Mouse (Mus musculus) cerebellum, postnatal 14 days (tissue): Measurements from ENCODE around the gene Stim1.
A peak's percentile ranks its signal among the peaks of the same experiment; 100 is the strongest.

Source experiments
- DNase-seq, 2 experiments: peaks; one replicate each; pipeline ENCODE4 v3.0.0; 2021; ENCODE audit warnings: mixed read lengths in 2 of 2

Stim1 gene

GRCm38 (mm10) chr7:102267601-102268394 lies at the start of gene Stim1:
Stim1 (plus strand) TSS chr7:102267806.
- peak in 1 of 2 experiments; percentile 59 for DNase-seq

- no peak for DNase-seq
These were observed 45.7 kb upstream of the Stim1 start for GRCm38 (mm10) chr7:102221899-102222298.

- peak; percentile 61 to 71 for DNase-seq
These were observed 45.3 kb upstream of the Stim1 start for GRCm38 (mm10) chr7:102222336-102222735.

GRCm38 (mm10) chr7:102222830-102223556 lies 44.6 kb upstream of the Stim1 start:
- peak; percentile 51 to 68 for DNase-seq

- peak in 1 of 2 experiments; percentile 25 for DNase-seq
These were observed 43.5 kb upstream of the Stim1 start for GRCm38 (mm10) chr7:102223883-102224738.

DNA sequence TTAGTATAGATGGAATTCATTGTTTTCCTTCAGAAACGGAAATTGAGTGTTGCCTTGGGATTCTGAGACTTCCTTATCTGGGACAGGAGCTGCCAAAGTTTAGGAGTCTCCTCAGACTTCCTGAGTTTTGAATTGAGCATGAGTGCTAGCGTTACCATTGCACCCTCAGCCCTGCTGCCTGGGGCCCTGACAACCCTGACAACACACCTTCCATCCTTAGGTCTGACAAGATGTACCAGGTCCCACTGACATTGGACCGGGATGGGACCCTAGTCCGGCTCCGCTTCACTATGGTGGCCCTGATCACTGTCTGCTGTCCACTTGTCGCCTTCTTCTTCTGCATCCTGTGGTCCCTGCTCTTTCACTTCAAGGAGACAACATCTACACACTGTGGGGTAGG lies 41.6 kb upstream of the Stim1 start:
- DNase-seq, result no peak

DNA sequence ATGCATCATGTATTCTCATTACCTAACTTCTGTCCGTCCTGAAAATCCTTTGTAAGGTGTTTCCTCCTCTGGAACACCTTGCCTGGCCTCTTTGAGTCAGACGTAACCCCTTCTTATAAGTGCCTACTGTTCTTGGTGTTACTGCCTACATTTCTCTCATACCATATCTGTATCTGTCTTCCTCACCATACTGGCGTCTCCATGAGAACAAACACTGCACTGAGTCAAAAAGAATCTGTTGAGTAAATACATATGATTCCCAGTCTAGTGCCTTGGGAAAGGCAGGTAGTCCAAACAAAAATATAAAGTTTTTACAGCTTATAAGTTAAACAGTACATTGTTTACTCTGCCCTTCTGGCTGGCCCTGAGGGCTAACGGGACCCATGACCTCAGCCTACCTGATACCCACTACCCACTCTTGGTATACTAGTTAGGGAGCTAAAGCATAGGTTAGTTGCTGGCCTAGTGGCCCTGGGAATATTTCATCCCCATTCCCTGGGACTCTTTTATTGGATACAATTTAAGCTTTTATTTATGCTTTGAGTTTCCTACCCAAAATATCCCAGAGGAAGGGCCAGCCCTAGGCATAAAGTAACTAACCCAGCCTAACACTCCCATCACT lies 39.4 kb upstream of the Stim1 start:
- no peak for DNase-seq

DNA sequence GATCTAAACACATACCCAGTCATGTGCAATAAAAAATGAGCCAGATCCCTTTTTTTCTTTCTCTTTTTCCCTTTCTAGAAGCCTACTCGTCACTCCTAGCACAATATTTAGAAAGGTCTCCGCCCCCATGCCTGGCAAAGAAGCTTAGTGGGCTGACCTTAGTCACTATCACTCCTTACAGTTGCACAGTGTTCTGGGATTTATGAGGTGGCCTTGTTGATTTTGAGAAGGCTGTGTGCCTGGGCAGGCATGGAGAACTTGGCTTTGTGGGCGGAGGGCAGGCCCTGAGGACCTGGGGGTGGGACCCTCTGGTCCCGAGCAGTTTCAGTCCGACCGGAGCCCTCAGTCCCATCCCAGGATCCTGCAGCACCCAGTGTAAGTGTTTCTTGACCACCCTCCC lies 37.8 kb upstream of the Stim1 start:
- no peak for DNase-seq

DNA sequence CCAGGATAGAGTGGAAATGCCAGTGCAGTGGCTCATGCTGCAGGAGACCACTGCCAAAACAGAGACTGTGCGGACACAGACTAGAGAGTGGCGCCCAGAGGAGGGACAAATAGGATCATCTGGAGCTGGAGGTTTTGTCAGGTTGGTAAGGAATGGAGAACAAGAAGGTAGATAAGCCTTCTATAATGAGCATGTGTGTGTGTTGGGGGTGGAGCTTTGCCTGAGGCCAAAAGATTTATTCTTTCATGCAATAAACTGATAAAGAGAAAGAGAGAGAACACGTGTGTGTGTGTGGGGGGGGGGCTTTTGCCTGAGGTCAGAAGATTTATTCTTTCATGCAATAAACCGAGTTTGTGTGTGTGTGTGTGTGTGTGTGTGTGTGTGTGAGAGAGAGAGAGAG lies 34.5 kb upstream of the Stim1 start:
- DNase-seq, result no peak

DNA sequence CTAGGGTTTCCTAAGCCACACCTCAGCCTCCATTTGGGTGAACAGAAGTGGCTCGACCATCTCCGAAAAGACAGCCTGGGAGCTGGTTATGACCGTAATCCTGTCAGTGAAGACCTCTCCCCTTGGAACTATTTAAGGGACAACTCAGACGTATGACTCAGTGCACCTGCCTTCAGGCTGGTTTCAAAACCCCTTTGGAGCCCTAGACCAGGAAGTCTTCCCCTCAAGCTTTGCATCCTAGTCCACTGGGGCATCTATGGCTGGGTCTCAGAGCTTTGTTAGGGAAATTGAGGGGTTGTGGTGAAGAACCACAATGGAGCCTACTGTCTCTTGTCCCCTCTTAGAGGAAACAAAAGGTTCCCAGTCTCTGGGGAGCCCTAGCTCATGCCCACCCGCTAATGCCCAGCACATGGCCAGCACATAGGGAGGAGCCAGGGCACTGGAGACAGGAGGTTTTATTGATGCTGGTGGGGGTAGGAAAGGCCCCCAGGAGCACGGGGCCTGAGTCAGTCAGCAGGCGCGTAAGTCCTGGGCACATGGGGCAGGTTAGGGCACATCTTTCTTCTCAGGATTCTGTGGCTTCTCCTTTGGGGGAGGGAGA lies 28.8 kb upstream of the Stim1 start:
- DNase-seq, result no peak

GRCm38 (mm10) chr7:102239591-102239990 lies 28.0 kb upstream of the Stim1 start:
- no peak for DNase-seq

GRCm38 (mm10) chr7:102242371-102242770 lies 25.2 kb upstream of the Stim1 start:
- no peak for DNase-seq

DNA sequence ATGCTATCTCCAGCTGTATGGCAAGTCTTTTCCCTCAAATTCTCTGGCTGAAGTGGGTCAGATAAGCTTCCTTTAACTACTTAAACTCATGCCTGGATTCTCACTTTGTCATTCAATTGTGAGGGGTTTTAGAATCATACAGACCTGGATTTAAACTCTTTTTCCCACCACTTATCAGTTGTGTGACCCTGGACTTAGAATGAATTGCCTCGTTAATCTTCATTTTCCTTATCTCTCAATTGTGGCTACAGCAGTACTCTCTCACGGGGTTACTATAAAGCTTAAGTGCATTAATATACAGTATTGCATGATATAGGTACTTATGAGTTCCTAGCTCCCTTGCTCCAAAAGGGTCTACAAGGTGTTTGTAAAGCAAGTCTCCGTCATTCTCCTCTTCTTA lies 24.7 kb upstream of the Stim1 start:
- DNase-seq, result no peak

GRCm38 (mm10) chr7:102243870-102244269 lies 23.7 kb upstream of the Stim1 start:
- no peak for DNase-seq

DNA sequence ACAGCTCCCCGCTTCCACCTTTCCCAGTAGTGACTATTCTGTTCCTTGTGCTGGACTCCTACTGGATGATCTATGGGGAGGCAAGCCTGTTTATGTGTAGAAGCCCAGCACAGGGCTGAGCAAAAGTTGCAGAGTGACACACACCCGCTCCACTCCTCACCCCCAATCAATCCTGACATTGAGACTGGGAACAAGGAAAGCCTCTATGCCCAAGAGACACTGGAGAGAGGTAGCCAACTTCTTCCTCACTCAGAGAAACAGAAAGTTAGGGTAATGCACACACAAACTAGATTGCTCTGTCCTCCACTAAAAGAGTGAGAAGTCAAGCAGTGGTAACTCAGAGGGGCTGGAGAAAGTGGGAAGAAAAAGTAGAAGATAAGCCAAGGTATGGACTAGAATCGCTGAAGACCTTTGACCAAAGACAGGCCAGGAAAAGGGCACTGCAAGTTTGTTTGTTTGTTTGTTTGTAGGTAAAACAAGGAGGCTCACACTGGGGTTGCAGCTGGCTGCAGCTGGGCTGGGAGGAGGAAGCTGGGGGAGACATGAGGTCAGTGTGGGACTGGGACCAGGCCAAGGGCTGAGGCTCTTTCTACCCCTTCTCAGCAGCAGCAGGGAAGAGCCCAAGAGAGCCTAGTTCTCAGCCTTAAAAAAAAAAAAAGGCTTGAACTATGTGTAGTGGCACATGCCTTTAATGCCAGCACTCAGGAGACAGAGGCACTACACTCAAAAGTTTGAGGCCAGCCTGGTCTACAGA lies 22.6 kb upstream of the Stim1 start:
- DNase-seq, result no peak

- DNase-seq, result peak in 1 of 2 experiments; percentile 37
These were observed 21.8 kb upstream of the Stim1 start for GRCm38 (mm10) chr7:102245775-102246174.

DNA sequence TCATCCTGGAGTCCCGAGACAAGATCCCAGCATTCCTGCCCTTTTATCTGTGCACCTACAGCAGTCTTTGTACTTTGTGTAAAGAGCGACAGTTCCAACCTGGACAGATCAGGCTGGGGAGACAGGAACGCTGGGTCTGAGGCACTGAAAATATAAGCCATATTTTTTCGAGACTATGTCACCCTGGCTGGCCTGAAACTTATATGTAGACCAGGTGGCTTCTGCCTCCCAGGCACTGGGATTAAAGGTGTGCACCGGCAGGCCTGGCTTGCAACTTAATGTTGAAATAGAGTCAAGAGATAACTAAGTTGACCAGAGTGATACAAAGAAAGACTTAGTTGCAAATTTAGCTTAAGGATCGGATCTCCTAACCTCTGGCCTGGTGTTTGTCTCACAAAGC lies 21.3 kb upstream of the Stim1 start:
- DNase-seq, result no peak

- no peak for DNase-seq
These were observed 20.4 kb upstream of the Stim1 start for GRCm38 (mm10) chr7:102246956-102247797.

GRCm38 (mm10) chr7:102248691-102249404 lies 18.8 kb upstream of the Stim1 start:
- no peak for DNase-seq

- peak in 1 of 2 experiments; percentile 41 for DNase-seq
These were observed 18.1 kb upstream of the Stim1 start for GRCm38 (mm10) chr7:102249531-102249895.
